Mouse (Mus musculus) T-cell, adult 2 months (primary cell): Measurements from ENCODE around the gene Srgap2.

Experiments used
- DNase-seq: peaks from one replicate; pipeline ENCODE4 v3.0.0; 2022; ENCODE audit warnings: low spot score

Srgap2 gene

GRCm38 (mm10) chr1:131527281-131528080, at the start of gene Srgap2, which contains the start of gene Fam72a:
Srgap2 (minus strand) TSS chr1:131527352.
Fam72a (plus strand) TSS chr1:131527903.
- DNase-seq = peak; percentile 98

- DNase-seq = no peak
Observed at GRCm38 (mm10) chr1:131573721-131574120, 46.6 kb upstream of the Srgap2 start.

- DNase-seq = no peak
Observed at GRCm38 (mm10) chr1:131570391-131570790, 43.2 kb upstream of the Srgap2 start.

DNA sequence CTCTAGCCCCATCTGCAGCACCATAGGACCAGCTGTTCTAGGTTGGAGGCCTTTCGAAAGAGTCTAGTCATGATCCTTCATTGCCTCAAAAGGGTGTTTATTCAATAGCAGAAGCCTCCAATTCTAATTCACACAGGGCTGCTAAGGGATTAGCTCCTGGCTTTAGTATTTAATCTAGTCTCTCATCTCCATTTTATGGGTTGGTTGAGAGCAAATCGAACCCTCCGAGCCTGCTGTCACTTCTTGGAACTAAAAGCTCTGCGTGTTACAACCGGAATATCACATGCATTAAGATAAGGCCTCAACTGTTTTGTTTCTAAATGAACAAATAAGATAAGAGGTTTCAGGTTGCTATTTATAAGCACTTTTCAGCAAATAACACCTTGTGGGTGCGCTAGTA, 42.6 kb upstream of the Srgap2 start:
- DNase-seq = no peak

- DNase-seq = peak; percentile 61
Observed at GRCm38 (mm10) chr1:131566056-131566455, 38.9 kb upstream of the Srgap2 start.

DNA sequence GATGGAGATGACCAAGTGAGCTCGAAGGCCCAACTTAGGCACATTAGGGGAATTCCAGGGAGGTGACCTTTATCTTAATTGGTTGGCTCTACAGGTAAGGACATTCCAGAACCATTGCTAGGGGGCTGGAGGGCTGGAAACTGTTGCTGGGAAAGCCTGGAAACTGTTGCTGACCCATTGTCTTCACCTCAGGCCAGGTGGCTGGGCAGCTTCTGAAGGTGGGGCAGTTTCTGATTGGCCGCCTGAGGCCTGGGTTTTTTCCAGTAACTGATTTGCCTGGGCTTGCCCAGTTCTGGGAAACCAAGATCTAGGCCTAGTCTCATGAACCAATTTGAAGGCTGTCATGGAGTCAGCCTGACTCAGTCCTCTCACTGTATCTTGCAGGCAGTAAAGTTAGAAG, 34.9 kb upstream of the Srgap2 start:
- DNase-seq = no peak

DNA sequence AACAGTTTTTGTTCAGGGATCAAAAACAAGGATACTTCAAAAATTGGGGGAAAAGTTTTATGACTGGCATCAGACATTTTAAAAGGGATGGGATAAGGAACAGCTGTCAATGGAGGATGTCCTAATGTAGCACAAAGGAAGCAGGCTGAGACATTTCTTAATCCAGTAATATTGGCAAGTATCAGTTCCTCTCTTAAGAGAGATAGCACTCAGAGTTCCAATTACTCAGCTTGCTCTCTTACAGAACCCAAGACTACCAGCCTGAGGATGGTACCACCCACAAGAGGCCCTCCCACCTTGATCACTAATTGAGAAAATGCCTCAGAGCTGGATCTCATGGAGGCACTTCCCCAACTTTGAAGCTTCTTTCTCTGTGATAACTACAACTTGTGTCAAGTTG, 33.3 kb upstream of the Srgap2 start:
- DNase-seq = no peak

DNA sequence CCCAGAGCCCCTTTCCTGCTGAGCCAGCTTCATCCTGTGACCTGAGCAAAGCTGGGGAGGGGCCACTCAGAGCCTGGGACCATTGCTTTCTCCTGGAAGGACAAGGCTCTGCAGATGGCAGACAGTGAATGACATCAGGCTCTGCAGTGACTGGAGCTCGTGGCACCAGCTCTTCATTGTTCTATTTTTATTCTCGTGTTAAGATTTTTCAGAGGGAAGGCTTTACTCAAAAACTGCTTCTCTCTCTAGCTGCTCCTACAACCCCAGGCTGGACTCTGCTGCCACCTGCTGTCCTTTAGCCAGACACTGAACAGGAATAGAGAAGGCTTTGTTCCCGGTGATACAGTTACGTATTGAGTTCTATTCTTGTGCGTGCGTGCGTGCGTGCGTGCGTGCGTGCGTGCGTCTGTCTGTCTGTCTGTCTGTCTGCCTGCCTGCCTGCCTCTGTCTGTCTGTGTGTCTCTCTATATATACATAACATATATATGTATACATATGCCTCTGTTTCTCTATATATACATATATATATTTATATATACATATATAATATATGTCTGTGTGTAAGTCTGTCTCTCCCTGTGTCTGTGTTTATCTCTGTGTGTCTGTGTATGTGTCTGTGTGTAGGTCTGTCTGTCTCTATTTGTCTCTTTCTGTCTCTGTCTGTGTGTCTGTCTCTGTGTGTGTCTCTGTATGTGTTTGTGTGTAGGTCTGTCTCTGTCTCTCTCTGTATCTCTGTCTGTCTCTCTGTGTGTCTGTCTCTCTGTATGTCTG, 28.1 kb upstream of the Srgap2 start:
- peak; percentile 85 for DNase-seq

DNA sequence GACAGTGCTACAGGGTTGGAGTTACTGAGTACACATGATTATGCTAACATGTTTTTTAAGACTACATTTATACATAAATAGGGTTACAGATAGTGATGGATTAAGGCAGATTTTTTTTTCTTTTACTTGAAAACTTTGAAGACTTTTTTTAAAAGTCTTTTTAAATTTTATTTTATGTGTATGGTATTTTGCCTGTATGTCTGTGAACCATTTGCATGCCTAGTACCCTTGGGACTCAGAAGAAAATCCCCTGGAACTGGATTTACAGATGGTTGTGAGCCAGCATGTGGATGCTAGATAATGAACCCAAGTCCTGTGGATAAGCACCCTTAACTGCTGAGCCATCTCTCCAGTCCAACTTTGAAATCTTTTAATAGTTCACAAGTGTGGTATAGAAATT, 26.3 kb upstream of the Srgap2 start:
- no peak for DNase-seq

DNA sequence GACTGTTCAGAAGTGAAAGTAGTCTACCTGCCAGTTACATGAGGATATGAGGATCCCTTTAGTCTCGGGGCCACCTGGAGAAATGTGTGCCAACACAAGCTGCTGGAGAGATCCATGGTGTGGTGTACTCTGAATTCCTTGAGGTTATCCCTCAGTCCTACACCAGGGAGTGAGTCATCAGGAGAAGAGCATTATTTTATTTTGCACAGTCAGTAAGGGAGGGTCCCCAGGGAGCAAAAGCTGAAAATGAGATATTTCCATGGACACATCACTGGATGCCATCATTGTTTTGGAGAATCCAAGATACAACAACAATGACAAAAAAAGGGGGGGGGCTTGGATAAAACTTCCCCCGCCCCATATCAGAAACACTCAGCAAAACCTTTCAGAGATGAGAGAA, 24.8 kb upstream of the Srgap2 start:
- DNase-seq = no peak

DNA sequence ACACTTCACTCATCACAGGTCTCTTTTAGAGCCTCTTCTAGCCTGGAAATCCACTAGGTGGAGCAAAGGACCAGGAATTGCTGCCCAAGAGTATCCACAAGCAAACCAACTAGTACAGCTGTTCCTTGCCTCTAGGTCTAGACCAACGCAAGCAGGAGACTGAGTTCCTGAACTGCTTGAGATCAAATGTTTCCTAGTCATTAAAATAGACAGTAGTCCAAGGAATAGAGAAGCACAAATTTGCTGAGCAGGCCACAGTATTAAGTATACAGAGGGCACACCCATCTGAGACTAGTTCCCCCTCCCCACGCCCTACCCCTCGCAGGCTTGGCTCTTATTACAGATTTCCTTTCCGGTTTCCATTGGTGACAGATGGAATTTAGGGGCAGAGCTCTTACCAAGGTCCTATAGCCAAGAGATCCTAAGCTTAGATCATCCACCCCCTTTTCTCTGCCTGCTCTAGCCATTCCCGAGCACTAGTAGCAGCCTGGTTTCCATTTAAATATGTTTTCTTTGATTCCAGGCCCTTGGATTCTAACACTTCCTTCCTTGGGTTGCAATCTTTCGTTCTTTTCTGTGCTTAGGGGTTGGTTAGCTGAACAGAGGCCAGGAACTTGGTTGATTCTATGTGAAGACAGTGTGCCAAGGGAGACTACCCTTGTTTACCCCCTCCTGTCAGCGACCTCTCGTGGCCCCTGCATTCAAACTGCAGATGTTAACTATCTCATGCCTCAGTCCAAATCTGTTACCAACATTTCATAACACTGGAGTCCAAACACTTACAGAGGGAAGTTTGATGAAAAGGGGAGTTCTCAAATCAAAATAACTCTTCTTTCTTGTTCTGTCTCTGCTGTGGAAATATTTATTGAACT, 21.6 kb upstream of the Srgap2 start:
- DNase-seq = no peak

DNA sequence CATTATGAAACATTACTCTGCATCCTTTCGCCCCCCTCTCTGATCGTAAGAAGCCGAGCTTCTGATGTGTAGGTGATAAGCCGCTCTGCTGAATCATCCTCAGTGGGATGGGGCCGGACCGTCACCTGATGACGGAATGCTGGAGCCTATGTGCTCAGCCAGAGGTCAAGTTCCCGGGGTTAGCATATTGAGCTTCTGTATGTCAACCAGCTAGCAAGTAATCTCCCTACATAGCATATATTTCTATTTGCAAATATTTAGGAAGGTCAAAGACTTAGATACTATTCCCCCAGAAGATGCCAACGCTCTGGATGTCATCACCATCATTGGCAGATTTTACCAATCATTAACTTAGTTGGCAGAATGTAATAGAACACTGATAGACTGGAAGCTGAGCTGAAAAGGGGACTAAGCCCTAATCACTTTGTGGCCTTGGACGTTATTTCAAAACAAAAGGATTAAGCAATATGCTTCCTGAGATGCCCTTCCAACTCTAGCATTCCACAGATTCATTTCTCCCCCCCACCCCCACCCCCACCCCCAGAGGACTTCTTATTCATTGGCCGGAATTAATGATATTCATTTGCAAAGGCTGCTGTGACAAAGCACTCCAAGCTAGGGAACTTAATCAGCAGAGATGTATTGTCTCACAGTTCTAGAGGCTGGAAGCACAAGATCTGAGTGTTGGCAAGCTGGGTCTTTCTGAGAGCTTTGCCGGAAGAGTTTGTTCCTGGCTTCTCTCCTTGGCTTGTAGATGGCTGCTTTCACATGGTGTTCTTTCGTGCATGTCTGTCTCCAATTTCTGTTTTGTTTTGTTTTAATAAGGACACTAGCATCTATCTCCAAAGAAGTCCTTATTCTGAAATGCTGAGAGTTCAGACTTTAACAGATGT, 19.9 kb upstream of the Srgap2 start:
- no peak for DNase-seq

DNA sequence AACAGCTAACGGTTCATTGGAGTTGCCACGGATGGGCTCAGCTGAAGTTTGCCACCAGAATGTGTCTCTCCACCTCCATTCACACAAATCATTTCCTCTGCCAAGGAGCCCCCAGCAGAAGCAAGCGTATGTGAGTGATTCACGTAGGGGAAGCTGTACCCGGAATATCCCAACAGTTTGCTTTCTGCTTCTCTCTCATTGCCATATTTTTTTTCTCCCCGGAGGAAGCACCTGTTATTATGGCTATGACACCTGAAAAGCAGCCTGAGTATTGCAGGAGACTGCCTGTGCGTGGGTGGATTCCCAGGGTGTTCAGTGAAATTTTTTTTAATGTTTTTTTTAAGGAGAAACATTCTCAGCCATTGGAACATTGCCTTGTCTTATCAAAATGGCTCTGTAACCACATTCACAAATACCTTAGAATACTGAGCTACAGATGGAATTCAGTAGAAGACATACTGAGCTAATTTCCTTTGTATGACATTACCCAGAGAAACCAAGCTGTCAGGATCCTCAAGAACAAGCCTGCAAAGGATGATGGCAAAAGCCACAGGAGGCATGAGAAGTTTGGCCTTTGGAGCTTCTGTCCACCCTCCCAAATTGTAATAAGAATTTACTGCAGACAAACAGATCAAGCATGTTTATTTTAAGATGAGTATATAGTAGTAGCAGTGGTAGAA, 16.9 kb upstream of the Srgap2 start:
- DNase-seq = no peak

DNA sequence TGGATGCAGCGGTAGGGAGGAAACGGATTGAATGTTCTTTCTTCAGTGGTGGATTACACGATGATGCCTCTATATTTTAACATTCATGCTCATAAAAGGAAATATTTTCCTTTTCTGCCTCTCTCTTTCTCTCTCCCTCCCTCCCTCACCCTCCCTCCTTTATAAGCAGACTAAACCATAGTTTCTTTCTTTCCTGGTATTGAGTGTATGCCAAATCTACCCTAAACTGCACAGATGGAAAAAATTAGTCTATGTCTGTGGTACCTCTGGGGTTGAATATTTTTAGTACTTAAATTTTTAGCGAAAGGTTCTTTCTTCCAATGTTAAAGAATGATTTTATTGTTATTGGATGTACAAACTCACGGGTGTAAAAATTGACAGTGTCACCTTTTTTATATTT, 14.8 kb upstream of the Srgap2 start:
- no peak for DNase-seq

DNA sequence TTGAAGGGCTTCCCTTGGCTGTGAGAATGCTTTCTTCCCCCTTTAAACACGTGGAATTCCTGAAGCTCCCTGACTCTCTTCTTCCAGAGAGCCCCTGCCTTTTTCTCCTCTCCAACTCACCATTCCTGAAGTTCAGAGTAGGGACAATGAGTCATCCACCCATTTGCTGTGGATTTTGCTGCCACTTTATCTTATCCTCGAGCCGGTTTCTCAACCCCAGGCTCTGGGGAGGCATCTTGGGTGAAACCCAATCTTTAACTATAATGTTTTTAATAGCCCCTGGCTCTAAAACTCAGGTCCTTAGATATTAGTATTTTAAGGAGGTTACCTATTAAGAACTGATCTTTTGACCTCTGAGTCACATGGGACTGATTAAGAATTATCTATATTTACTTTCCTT, 14.3 kb upstream of the Srgap2 start:
- DNase-seq = no peak

DNA sequence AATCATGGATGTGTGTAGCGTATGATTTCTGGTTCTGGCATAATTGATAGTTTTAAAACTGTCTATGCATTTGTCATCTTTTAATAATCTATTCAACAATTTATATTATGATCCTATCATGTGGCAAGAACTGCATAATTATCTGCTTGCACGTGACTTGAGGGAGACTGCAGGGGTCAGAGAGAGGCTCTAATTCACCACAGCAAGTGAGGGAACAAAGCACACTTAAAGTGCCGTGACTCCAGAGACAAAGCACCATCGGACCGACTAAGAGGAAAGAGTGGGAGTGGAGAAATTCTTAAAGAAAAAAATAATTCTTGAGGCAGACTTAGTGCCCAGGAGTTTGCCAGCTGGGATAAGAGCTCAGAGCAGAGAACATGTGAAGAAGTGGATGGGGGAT, 13.6 kb upstream of the Srgap2 start:
- DNase-seq = no peak

- DNase-seq = no peak
Observed at GRCm38 (mm10) chr1:131539771-131540170, 12.6 kb upstream of the Srgap2 start.

- DNase-seq = peak; percentile 6
Observed at GRCm38 (mm10) chr1:131528561-131529166, 1.5 kb upstream of the Srgap2 start.

GRCm38 (mm10) chr1:131528081-131528507, 942 bp upstream of the Srgap2 start:
- no peak for DNase-seq
